Mouse (Mus musculus) adrenal gland, postnatal 25 days (tissue): ENCODE data around the gene L1cam. TPM values are rescaled to one million over a fixed set of nuclear protein-coding genes. Genes with fewer than 3 reads are reported as not detected.

Experiments
- DNase-seq: peaks from one replicate; pipeline ENCODE4 v3.0.0; 2021; ENCODE audit warnings: mixed read lengths
- total RNA-seq: library from RNA; stranded (reverse); gene quantifications from 2 replicates; pipeline ENCODE4 v1.2.3, GENCODE M21; 2021

L1cam gene
- total RNA-seq, 1 experiment from 2014 or later = 15.2 TPM

DNA sequence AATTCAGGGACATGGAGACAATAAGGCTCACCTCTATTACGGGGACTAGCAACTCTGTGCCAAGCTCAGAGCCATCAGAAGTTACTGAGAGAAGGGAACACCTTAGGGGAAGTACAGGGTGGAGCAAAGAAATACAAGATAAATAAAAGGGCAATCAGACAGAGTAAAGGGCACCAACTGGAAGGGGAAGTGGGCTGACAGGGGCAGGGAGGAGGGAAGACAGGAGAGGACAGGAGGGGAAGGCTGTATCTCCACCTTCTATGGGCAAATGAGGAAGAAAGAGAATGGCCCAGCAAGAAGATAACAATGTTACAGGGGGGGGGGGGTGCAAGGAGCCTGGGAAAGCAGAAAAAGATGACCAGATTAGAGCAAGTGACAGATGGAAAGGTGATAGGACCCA, 18.9 kb downstream of the L1cam start:
- DNase-seq = no peak

DNA sequence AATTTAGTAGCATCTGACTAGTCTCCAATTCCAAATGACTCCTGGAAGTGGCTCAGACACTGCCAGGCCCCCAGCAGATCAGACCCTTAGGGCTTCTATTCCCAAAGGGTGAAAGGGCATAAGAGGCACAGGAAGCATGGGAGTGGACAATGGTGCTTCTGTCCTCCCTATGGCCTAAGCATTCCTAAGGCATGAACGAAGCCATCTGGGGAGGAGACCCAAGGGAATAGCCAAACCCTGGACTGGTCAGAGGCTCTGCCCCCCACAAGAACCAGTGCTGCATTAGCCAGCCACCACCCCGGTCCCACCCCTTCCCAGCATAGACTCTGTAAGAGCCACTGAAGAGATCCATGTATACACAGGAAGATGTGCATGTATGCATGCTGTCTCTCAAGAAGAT, 20.0 kb downstream of the L1cam start:
- no peak for DNase-seq

DNA sequence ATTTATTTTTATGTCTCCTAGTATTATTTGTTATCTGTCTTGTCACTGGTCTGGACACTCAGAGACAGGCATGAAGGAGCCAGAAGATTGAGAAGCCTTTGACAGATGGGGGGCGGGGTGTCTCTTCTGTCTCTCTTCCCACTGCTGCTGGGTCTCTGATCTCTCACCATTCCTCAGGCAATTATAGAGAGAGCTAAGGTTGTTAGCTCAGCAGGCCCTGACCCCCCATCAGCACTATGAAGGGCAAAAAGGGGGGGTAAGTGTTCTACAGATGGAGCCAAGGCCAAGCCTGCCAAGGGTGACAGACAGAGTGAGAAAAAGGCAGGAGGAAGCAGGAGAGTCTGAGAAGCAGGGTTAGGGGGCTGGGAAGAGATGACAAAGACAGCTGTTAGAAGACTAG, 23.9 kb downstream of the L1cam start:
- DNase-seq = no peak

DNA sequence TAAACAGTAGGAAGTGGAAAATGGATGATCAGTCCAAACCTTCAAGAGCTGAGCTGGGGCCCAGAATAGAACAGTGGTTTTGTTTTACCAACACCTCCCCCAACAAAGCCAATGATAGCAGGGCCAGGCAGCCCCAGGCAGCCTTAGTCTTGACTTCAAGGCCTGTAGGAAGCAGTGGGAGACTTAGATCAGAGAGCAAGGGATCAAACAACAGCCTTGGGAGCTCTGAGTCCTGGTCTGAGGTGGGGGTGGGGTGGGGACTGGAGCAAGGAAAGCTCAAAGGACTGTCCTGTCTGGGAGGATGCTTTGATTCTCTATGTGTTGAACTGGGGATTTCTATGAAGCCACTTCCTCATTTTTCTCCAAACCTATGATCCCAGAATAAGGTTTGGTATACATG, 24.4 kb downstream of the L1cam start:
- no peak for DNase-seq

DNA sequence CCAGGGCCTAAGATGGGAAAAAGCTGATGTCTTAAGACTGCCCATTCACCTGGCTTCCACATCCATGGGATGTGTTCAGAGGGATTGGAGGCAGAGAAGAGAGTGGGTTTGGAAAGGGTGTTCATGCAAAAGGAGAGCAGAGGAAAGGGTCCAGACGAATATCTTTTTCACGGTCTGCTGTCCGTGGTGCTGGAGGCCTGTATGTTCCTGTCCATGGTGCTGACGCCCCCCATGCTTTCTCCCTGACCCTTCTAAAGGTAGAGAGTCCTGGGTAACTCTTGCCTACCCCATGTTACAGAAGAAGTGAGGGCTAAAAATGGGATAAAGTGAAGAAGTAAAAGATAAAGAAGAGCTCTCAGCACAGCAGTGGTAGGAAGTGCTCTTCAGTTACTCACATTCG, 26.6 kb downstream of the L1cam start:
- DNase-seq = peak; percentile 24

DNA sequence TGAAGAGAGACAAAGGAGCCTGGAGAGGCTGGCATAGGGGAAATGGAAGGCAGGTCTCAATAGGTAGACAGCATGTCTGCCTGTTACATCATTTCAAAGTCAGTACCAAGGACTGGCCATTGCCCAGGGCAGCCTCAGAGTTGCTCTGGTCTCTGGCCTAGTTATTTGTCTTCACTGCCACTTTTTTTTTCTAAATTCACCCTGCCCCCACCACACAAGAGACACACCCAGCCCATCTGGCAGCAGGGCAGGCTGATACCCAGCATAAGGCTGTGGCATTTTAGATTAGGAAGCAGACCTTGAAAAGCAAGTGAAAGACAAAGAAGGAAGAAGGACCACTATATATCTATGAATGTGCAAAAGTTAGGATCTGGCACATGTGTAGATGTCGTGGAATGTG, 28.1 kb downstream of the L1cam start:
- DNase-seq = no peak

DNA sequence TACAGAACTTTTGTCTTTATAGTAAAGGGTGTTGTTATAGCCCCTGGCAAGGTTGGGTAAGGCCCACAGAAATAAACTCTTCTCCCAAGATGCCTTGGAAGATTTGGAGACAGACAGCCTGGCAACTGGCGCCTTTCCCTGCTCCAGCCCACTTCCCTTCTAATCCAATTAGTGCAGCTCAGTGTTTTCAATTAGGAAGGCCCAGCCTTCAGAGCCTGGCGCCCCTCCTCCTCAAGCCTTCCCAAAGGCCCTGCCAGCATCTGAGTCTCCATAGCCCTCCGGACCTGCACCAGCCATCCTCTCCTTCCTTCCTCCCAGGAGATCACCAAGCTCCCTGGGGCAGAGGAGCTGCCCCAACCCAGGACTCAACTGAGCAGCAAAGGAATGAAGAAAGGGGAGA, 28.6 kb downstream of the L1cam start:
- DNase-seq = no peak

DNA sequence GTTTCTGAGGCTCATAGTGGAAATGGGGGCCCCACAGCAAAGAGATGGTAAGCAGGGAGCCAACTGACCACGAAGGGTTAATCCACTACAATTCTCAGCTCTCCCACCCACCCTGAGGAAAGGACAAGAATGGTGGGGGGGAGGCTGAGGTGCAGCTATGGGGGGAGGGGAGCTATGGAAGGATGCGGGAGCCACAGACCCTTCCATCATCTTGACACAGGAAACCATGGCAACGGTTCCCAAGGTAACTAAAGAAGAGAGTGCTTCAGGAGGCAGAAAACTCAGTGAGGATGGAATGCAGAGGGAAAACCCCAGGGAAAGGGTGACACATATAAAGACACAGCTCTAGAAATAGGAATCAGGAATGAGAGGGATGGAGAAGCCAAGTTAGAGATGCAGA, 31.2 kb downstream of the L1cam start:
- no peak for DNase-seq

DNA sequence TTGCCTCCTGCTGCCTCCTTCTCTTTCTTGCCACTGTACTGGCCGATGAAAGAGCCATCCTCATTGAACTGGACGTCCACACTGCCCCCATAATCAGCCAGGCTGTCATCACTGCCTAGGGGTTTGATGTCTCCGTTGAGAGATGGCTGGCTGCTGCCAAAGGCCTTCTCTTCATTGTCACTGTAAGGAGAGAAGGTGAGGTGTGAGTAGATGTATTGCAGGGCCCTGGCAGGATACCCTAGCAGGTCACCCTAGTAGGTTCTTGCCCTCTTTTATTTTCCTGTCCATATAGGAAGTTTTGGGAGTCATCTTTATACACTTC, 40.9 kb downstream of the L1cam start:
- no peak for DNase-seq

DNA sequence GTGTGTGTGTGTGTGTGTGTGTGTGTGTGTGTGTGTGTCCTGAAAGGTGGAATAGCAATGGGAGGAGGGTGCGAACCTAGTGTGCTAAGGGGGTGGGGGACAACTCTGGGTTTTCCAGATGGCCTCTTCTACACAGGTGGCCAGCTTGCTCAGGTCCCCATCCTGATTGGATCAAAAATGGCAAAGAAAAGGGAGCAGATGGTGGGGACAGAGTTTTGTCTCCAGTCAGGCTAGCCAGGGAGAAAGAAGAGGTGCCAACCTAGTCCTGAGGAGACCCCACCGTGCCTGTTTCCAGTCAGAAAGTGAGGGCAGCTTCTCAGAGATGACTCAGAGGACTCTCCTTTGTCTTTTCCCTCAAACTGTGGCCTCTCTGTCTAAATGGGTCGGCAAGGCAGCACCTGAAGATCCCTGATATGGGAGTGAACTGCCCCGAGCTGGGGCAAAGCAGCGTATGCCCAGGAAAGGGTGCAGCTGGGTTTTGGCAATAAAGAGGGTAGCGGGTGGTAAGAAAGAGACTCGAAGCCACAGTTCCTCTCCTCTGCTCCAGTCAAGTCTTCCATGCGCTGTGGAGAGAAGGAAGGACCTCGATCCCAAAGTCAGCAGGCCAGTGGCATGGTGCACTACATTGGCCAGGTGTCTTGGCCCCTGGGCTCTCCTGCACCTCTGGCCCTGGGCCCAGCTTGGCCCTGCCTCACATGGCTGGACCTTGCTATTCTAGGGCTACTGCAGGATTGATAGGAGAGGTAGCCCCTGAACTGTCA, 41.4 kb downstream of the L1cam start:
- no peak for DNase-seq

DNA sequence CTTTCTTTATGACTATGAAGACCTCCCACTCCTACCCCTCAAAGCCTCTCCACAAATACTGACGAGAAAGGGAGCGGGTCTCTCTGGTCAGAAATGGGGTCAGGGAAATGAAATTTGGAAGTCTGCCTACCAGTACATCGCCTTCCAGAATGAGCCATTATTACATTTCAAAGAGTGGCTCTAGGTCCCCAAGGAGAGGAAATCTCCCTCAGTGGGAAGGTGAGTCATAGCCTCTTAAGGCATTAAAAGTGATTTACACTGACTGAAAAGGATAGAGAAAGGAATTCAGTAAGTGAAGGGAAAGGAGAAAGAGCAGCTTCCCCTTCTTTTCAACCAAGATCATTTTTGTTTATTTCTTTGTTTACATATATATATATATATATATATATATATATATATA, 59.2 kb downstream of the L1cam start:
- no peak for DNase-seq

DNA sequence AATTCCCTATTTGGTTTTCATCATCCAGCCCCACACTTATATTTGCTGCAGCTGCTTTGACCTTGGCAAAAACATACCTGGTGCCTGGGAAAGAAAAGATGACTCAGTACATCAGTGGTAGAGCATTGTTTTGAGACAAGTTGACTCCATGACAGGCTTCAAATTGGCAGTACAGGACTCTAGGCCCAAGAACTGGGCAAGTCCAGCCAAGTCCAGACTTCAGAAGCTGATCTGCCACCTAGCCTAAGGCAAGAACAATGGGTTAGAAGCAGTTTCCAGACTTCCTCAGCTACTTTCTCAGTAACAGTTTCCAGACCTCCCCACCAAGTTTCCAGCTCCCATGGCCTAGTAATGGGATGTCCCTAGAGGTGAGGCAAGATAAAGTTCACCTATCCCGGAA, 60.2 kb downstream of the L1cam start:
- no peak for DNase-seq

DNA sequence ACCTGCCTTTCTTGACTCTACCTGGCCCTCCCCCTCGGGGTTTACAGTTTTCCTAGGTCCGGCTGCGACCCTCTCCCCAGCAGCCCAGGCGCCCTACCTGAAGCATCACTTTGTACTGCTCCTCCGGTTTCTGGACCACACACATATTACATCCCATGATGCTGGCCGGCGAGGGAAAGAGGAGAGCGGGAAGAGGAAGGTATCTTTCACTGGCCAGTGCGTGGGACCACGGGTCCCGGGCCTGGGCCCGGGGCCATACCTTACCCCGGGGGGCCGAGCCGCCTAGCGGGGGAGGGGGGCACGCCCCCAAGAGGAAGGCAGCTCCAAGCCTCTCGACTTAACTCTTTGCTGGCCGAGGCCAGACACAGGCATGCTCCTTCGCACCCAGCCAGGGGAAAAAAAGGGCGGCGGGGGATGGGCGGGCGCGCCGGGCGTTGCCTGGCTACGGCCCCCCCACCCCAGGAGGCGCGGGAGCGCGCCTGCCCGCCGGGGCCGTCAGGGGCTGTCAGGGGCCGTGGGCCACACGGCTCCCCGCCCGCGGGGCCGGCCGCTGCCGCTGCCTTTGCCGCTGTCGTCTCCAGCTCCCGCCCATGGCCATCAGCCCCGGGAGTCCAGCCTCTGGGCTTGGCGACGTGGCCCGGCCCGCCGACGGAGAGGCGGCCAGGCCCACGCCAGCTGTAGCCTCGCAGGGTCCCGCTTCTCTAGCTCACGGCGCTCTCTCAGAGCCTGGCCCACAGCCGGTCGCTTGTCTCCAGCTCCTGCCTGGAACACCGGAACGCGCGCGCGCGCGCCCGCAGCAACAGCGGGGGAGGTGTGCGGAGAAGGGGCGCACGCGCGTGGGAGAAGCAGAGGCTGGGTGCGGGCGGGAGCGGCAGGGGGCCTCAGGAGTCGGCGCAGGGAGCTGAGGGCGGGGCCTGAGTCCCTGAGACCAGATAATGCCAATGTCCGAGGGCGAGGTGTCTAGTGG, 71.4 kb downstream of the L1cam start, which contains the start of gene Pdzd4:
Pdzd4 (minus strand) TSS at position 785 of the 967 bp plus-strand sequence.
- DNase-seq = peak; percentile 54

DNA sequence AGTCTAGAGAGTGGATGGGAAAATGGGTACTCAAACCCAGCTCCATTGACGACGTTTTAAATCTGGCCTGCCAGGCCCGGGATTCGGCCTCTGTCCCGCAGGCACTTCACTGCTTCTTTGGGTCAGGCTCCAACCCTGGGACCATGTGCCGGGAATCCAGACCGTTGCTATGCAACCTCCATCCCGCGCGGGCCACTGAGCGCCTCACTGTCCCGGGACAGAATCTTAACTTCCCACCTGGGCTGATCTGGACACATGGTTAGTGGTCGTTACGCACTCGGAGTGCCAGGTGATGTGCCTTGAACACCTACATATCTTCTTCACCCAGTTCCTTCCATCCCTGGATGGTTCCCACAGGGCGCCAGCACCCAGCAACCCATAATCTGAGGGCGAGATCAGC, 72.2 kb downstream of the L1cam start:
- DNase-seq = no peak

DNA sequence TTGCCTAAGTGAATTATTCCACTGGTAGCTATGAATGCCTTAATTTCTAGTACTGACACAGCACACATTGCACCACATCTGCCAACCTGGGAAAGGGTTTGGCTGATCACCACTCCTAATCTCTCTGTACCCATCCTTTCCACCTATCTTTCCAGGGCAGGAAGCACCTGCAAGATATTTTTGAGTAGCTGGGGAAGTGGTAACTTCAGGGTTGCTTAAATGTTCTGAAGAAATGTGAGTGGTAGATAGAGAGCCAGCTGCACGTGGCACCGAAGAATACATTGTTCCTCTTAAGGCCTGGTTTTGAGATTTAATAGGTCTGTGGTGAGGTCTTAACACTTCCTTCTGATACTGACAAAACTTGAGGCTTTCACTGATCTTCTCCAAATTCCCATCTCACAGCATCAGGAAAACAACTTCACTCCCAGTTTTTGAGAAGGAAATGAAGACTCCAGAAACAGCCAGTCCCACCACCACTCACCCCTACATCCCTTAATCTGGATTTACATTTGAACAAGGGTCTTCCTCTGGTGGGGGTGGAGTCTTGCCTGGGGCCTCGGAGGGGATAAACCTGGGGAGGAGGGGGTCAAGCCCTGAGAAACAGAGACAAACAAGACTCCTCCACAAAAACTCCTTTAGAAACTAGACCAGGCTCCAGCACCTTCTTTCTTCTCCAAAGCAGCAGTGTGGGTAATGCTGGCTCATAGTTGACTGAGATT, 79.2 kb downstream of the L1cam start:
- no peak for DNase-seq

DNA sequence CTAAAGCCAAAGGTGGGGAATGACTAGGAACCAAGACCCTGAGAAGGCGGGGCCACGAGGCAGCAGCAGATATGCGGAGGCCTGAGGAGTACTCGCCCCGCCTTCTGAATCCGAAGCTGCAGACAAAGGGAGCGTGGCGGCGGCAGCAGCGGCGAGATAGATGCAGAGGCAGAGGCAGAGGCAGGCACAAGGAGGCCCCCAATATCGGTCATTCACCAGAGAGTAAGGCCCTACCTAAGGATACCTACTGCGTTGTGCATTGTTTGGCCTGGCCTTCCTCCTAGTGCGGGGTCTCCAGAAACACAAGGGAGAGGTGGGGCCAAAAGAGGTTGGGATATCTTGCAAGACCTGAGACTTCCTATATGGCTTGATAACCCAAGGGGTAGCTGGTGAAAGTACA, 80.8 kb downstream of the L1cam start:
- no peak for DNase-seq

DNA sequence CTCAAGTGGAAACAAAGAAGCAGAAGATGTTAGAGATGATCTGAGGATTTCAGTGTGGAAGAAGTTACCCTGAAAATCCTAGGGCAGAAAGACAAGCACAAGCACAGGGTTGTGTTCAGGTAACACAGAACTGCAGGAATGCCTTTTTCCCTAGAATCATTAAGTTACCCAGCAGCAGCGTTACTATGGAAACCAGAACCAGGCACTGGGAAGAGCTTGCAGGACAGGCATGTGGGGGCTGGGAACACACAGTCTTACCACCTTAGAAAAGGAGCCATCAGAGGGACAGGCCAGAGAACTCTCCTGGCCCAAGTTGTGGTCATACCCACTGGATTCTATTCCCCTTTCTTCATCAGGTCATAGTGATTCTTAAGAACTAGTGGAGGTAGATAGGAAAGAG, 90.1 kb downstream of the L1cam start:
- DNase-seq = no peak

Other genes with a start within 250 kb of the L1cam start
- gene Pnck, start 236.0 kb downstream of the L1cam start, total RNA-seq = 9.4 TPM in 2 replicates
- 64.2 and 70.4 TPM in 2 replicates for gene Slc6a8, start 223.0 kb downstream of the L1cam start, total RNA-seq
- gene Bcap31, start 179.9 kb downstream of the L1cam start, total RNA-seq = 250 and 262 TPM in 2 replicates
- 29.7 and 37.0 TPM in 2 replicates for gene Abcd1, start 179.5 kb downstream of the L1cam start, total RNA-seq
- gene Plxnb3, start 139.0 kb downstream of the L1cam start, total RNA-seq = 0.52 and 0.57 TPM in 2 replicates
- 0.43 and 0.52 TPM in 2 replicates for gene Srpk3, start 121.7 kb downstream of the L1cam start, total RNA-seq
- 378 and 448 TPM in 2 replicates for gene Idh3g, start 109.2 kb downstream of the L1cam start, total RNA-seq
- gene Ssr4, start 109.1 kb downstream of the L1cam start, total RNA-seq = 145 and 162 TPM in 2 replicates
- gene Pdzd4, start 71.1 kb downstream of the L1cam start, total RNA-seq = 3.1 and 4.6 TPM in 2 replicates
- gene Avpr2, start 4.0 kb downstream of the L1cam start, total RNA-seq = not detected in 2 replicates
- gene Arhgap4, start 25.8 kb upstream of the L1cam start, total RNA-seq = 3.3 and 4.9 TPM in 2 replicates
- 75.2 and 84.9 TPM in 2 replicates for gene Naa10, start 25.8 kb upstream of the L1cam start, total RNA-seq
- gene Renbp, start 34.7 kb upstream of the L1cam start, total RNA-seq = 11.2 and 13.9 TPM in 2 replicates
- gene Hcfc1, start 70.3 kb upstream of the L1cam start, total RNA-seq = 66.8 and 69.5 TPM in 2 replicates
- gene Irak1, start 127.8 kb upstream of the L1cam start, total RNA-seq = 132 and 141 TPM in 2 replicates
- not detected in 2 replicates for gene Opn1mw, start 231.4 kb upstream of the L1cam start, total RNA-seq
- 34.3 and 42.6 TPM in 2 replicates for gene Mecp2, start 239.3 kb upstream of the L1cam start, total RNA-seq